Mouse (Mus musculus): ENCODE results near the gene Tmem238l. TPM values are rescaled to one million over a fixed set of nuclear protein-coding genes. Genes with fewer than 3 reads are reported as not detected.

Gene Tmem238l
- polyA plus RNA-seq, 1 experiment = not detected

GRCm38 (mm10) chr11:66993674-66994073 lies 37.2 kb downstream of the Tmem238l start:
- no peaks in the 10 kb centered on the region for H3K36me3 ChIP-seq (ENCODE audit: control insufficient read depth, insufficient read depth, low read length)
- no peaks in the 10 kb centered on the region for H3K4me1 ChIP-seq (ENCODE audit: control insufficient read depth, insufficient read depth, low read length)
- no peak overlapping the region for H3K27ac ChIP-seq (ENCODE audit: control insufficient read depth, insufficient read depth, low read depth, low read length)
- TF ChIP-seq POLR2A (IDR thresholded peaks at IDR 0.05; ENCODE audit: control insufficient read depth, low read depth, low read length) (no peak), CTCF (IDR thresholded peaks at IDR 0.05; ENCODE audit: control insufficient read depth, insufficient read depth, insufficient replicate concordance, low read depth, low read length) (no peak)
- no peak overlapping the region for H3K4me3 ChIP-seq (ENCODE audit: control insufficient read depth, low read depth, low read length)
- H3K27me3 ChIP-seq (ENCODE audit: control insufficient read depth, insufficient read depth, low read length) = no peaks in the 10 kb centered on the region

- H3K36me3 ChIP-seq (ENCODE audit: control insufficient read depth, insufficient read depth, low read length) = no peaks in the 10 kb centered on the region
- no peak overlapping the region for H3K4me3 ChIP-seq (ENCODE audit: control insufficient read depth, low read depth, low read length)
- TF ChIP-seq POLR2A (IDR thresholded peaks at IDR 0.05; ENCODE audit: control insufficient read depth, low read depth, low read length) (no peak), CTCF (IDR thresholded peaks at IDR 0.05; ENCODE audit: control insufficient read depth, insufficient read depth, insufficient replicate concordance, low read depth, low read length) (no peak)
- H3K27me3 ChIP-seq (ENCODE audit: control insufficient read depth, insufficient read depth, low read length) = no peaks in the 10 kb centered on the region
- H3K27ac ChIP-seq (ENCODE audit: control insufficient read depth, insufficient read depth, low read depth, low read length) = no peak overlapping the region
- no peaks in the 10 kb centered on the region for H3K4me1 ChIP-seq (ENCODE audit: control insufficient read depth, insufficient read depth, low read length)
Observed at GRCm38 (mm10) chr11:66996446-66996845, 40.0 kb downstream of the Tmem238l start.

DNA sequence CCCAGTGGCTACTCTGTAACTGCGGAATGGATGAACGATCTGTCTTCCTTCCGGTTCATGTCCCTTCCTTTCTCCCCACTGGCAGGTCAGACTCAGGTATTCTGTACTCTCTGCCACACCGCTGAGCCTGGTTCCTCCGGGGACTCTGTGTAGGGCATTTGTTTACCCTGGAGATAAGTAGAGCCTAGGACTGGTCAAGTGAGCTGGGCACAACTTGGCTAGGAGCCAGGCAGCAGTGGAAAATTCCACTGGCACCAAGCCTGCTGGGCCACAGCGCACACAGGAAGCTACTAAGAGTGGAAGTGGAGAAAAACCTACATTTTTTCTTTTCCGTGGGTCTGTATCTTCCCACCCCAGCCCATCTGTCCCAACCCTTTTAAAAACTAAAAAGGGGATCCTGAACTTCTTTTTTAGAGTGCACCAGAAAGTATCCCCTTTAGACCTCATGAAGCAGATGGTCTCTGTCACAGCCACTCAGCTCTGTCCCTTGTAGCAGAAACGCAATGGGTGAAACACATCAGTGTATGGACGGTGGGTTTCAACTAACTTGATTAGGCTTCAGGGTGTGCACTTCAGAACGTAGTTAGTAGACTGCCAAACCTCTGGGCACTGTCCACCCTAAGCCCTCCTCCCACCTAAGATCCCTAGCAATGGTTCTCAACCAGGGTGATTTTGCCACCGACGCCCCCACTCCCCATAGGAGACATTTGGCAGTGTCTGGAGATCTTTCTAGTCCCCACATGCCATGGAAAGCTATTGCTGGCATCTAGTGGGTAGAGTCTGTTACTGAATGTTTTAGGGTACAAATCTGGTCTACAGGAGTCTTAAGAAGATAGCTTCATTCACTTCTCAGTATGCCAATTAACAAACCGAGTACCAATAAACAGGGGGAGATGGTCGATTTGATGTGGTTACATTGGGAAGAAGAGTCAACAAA lies 42.3 kb downstream of the Tmem238l start:
- no peaks in the 10 kb centered on the region for H3K36me3 ChIP-seq (ENCODE audit: control insufficient read depth, insufficient read depth, low read length)
- no peak for TF ChIP-seq CTCF (IDR thresholded peaks at IDR 0.05; ENCODE audit: control insufficient read depth, insufficient read depth, insufficient replicate concordance, low read depth, low read length)
- no peak for TF ChIP-seq POLR2A (IDR thresholded peaks at IDR 0.05; ENCODE audit: control insufficient read depth, low read depth, low read length)
- H3K4me3 ChIP-seq (ENCODE audit: control insufficient read depth, low read depth, low read length) = no peak overlapping the region
- H3K4me1 ChIP-seq (ENCODE audit: control insufficient read depth, insufficient read depth, low read length) = peaks cover 3% of the 10 kb centered on the region; the same call in 1 of the 2 replicates
- no peak overlapping the region for H3K27ac ChIP-seq (ENCODE audit: control insufficient read depth, insufficient read depth, low read depth, low read length)
- no peaks in the 10 kb centered on the region for H3K27me3 ChIP-seq (ENCODE audit: control insufficient read depth, insufficient read depth, low read length)

- Histone ChIP-seq H3K27ac (ENCODE audit: control insufficient read depth, insufficient read depth, low read depth, low read length) (no peak overlapping the region), H3K36me3 (ENCODE audit: control insufficient read depth, insufficient read depth, low read length) (no peaks in the 10 kb centered on the region), H3K4me3 (ENCODE audit: control insufficient read depth, low read depth, low read length) (no peak overlapping the region), H3K27me3 (ENCODE audit: control insufficient read depth, insufficient read depth, low read length) (no peaks in the 10 kb centered on the region), H3K4me1 (ENCODE audit: control insufficient read depth, insufficient read depth, low read length) (peaks cover 3% of the 10 kb centered on the region; the same call in 1 of the 2 replicates)
- no peak for TF ChIP-seq POLR2A (IDR thresholded peaks at IDR 0.05; ENCODE audit: control insufficient read depth, low read depth, low read length)
- TF ChIP-seq CTCF (IDR thresholded peaks at IDR 0.05; ENCODE audit: control insufficient read depth, insufficient read depth, insufficient replicate concordance, low read depth, low read length) = no peak
Observed at GRCm38 (mm10) chr11:67000671-67001070, 44.2 kb downstream of the Tmem238l start.

GRCm38 (mm10) chr11:67001717-67002116 lies 45.3 kb downstream of the Tmem238l start:
- no peak overlapping the region for H3K4me3 ChIP-seq (ENCODE audit: control insufficient read depth, low read depth, low read length)
- no peaks in the 10 kb centered on the region for H3K27me3 ChIP-seq (ENCODE audit: control insufficient read depth, insufficient read depth, low read length)
- no peak overlapping the region for H3K27ac ChIP-seq (ENCODE audit: control insufficient read depth, insufficient read depth, low read depth, low read length)
- TF ChIP-seq CTCF (IDR thresholded peaks at IDR 0.05; ENCODE audit: control insufficient read depth, insufficient read depth, insufficient replicate concordance, low read depth, low read length) (no peak), POLR2A (IDR thresholded peaks at IDR 0.05; ENCODE audit: control insufficient read depth, low read depth, low read length) (no peak)
- no peaks in the 10 kb centered on the region for H3K36me3 ChIP-seq (ENCODE audit: control insufficient read depth, insufficient read depth, low read length)
- H3K4me1 ChIP-seq (ENCODE audit: control insufficient read depth, insufficient read depth, low read length) = peaks cover 3% of the 10 kb centered on the region; the same call in 1 of the 2 replicates

DNA sequence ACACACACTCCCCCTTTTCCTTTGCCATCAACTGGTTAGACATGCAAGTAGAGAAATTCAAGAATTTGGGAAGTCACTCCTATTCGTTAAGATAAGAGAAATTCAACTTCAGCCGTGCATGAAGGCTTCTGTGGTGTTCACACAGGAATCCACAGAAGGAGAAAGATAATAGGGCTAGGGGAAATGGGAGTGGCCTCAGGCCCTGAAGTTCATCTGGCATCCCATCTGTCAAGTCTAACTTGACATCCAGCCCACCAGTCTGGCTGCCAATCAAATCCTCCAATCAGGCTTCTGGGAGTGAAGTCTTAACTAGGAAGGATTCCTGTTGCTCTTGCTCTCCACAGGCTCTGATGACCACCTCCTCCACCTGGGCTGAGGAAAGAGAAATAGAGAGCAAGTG lies 46.5 kb downstream of the Tmem238l start:
- Histone ChIP-seq H3K27me3 (ENCODE audit: control insufficient read depth, insufficient read depth, low read length) (no peaks in the 10 kb centered on the region), H3K27ac (ENCODE audit: control insufficient read depth, insufficient read depth, low read depth, low read length) (no peak overlapping the region), H3K4me3 (ENCODE audit: control insufficient read depth, low read depth, low read length) (no peak overlapping the region), H3K4me1 (ENCODE audit: control insufficient read depth, insufficient read depth, low read length) (peaks cover 3% of the 10 kb centered on the region; the same call in 1 of the 2 replicates), H3K36me3 (ENCODE audit: control insufficient read depth, insufficient read depth, low read length) (no peaks in the 10 kb centered on the region)
- TF ChIP-seq POLR2A (IDR thresholded peaks at IDR 0.05; ENCODE audit: control insufficient read depth, low read depth, low read length) (no peak), CTCF (IDR thresholded peaks at IDR 0.05; ENCODE audit: control insufficient read depth, insufficient read depth, insufficient replicate concordance, low read depth, low read length) (no peak)

DNA sequence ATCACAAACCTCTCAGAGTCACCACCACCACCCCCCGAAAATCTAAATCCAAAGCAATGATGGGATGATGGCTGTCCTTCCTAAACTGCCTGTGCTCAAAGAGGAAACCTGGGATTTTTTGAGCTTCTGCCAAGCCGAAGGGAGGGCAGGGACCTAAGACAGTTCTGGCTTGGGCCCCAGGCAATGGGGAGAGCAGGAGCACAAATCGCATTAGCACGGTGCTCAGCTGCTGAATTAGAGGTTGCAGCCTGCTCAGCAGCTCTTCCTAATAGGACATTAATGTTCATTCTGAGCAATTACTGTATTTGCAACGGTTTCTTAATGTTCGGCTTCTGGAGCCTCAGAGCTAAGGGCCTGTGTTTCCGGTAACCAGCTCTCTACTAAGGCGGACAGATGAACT lies 51.5 kb downstream of the Tmem238l start:
- no peaks in the 10 kb centered on the region for H3K4me1 ChIP-seq (ENCODE audit: control insufficient read depth, insufficient read depth, low read length)
- TF ChIP-seq POLR2A (IDR thresholded peaks at IDR 0.05; ENCODE audit: control insufficient read depth, low read depth, low read length) (no peak), CTCF (IDR thresholded peaks at IDR 0.05; ENCODE audit: control insufficient read depth, insufficient read depth, insufficient replicate concordance, low read depth, low read length) (no peak)
- no peaks in the 10 kb centered on the region for H3K27me3 ChIP-seq (ENCODE audit: control insufficient read depth, insufficient read depth, low read length)
- no peaks in the 10 kb centered on the region for H3K36me3 ChIP-seq (ENCODE audit: control insufficient read depth, insufficient read depth, low read length)
- no peak overlapping the region for H3K27ac ChIP-seq (ENCODE audit: control insufficient read depth, insufficient read depth, low read depth, low read length)
- H3K4me3 ChIP-seq (ENCODE audit: control insufficient read depth, low read depth, low read length) = no peak overlapping the region
